Mouse (Mus musculus) brain, embryonic 14.5 days (tissue): ENCODE results near the gene Tubgcp5.

Experiments used
- CTCF ChIP-seq: fragments of 200-500 bp; IDR thresholded peaks from 2 replicates; pipeline ENCODE4 v1.5.1; 2012; ENCODE audit warnings: inconsistent platforms, mild to moderate bottlenecking, moderate library complexity, borderline replicate concordance; ENCODE audit not compliant: insufficient read depth, insufficient read length; ENCODE audit errors: extremely low read depth
- POLR2A ChIP-seq: fragments of 200-500 bp; IDR thresholded peaks from 2 replicates; pipeline ENCODE4 v1.6.1; 2012; ENCODE audit warnings: mild to moderate bottlenecking, inconsistent platforms, borderline replicate concordance; ENCODE audit not compliant: poor library complexity, insufficient read depth, insufficient read length, severe bottlenecking; ENCODE audit errors: extremely low read depth

DNA sequence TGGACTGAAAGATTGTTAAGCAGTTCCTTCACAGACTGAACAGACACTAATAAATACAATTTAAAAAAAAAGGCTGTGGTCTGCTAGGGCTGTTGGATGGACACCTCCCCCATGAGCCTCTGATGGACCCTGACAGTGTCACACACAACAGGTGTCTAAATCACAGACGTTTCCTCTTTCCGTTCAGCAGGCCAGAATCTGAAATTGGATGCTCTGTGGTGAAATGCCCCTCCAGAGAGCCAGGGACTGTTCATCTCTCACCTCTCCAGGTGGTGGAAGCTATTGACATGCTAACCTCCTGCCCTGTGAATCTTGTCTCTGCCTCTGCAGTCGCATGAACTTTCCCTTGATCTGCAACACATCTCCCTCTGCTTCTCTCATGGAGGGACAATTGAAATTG lies 11.5 kb upstream of the Tubgcp5 start:
- TF ChIP-seq CTCF (no peak), POLR2A (no peak)
